Mouse (Mus musculus) inflammation-experienced regulatory T-cells, adult 16 weeks (primary cell): ENCODE results near the gene Dpp3. TPM values are rescaled to one million over a fixed set of nuclear protein-coding genes. Genes with fewer than 3 reads are reported as not detected.

Experiments used
- polyA plus RNA-seq: library from polyadenylated mRNA; unstranded; fragments of 100-300 nt; shearing (Covaris generic); gene quantifications from one replicate; pipeline ENCODE4 v1.2.1, GENCODE M21; 2017

Dpp3 gene
- polyA plus RNA-seq, result 131 TPM

DNA sequence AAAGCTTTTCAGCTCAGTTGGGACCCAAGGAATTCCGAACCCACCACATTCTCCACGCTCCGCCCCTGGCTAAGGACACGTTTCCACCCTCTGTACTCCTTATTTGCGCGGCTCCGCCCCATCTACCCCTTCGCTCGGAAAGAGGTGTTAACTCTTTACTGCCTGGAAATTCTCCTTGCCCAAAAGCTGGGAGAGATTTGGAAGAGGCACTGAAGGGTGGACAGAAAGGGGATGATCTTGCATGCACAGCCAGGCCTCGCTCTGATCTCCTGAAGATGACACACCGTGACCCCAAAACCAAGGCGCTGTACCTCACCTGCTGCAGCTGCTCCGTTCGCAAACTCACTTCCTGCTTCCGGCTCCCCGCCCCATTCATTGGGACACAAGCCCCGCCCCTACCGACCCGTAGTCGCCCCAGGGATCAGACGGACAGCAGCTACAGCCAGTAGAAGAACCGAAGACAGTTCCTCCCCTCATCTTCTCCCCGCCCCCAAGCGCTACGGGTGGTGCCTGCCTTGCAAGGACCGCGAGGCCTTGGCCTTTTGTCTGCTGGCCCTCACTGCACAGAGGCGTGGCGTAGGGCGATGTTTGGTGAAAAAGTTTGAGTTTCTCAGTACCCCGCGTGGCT is at the start of gene Dpp3:
Gene Dpp3, minus strand, starts transcription at position 384 of the 628 bp plus-strand sequence.

DNA sequence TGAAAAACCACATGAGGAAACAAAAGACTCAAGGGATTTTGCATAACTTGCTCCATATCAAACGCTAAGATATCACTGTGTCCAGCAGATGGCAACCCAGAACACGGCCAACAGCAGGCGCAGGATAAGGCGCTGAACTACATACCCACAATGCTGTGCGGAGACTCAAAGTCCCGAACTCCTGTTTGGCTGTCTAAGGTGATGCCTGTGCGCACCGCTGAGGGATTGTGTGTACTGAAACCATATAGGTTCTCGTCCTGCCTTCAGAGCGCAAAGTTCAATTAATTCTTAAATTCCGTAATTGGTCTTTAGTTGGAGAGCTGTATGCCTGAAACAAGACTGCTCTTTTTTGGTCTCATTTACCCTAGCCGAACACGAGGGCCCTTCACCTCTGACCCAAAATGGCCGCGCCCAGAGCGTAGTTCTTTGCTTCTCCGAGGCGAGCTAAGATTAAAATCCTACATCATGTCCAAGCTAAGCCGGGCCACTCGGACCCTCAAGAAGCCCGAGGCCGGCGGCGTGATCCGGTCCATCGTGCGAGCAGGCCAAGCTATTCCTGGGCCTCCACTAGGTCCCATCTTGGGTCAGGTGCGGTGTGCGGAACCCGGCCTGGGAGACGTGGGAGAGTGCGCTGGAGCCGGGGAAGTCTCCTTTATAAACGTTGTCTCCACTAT is 34.0 kb upstream of the Dpp3 start, which contains the start of gene Mrpl11:
Gene Mrpl11, plus strand, starts transcription at position 220 of the 674 bp plus-strand sequence.

DNA sequence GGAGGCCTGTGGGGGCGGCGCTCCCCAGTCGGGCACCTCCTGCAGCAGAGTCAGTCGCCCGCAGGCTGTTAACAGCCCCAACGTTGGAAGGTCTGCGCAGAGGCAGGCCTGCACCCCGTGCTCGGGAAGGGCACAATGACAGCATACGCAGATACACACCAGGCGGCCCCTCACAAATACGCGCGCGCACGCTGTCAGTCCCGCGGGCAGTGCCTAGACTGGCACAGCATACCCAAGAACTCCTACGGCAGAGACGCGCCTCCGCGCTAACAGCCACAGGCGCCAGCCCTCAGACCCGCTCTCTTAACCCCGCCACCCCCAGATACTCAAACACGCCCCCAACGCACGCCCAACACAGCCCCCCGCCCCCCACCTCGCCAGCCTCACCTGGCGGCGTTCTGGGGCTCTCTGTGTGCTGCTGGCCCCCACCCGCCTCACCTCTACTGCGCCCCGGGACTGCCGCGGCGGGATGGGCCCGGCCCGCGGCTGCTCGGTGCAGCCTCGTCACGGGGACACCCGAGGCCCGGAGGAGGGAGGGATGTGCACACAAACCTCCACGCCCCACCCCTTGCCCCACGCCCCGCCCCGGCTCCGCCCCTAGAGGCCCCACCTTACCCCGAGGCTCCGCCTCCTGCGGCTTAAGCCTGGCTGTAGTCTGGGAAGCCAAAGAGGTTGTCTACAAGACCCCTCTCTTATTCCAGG is 14.6 kb upstream of the Dpp3 start, which contains the start of gene Peli3:
Gene Peli3, minus strand, starts transcription at position 577 of the 702 bp plus-strand sequence.

DNA sequence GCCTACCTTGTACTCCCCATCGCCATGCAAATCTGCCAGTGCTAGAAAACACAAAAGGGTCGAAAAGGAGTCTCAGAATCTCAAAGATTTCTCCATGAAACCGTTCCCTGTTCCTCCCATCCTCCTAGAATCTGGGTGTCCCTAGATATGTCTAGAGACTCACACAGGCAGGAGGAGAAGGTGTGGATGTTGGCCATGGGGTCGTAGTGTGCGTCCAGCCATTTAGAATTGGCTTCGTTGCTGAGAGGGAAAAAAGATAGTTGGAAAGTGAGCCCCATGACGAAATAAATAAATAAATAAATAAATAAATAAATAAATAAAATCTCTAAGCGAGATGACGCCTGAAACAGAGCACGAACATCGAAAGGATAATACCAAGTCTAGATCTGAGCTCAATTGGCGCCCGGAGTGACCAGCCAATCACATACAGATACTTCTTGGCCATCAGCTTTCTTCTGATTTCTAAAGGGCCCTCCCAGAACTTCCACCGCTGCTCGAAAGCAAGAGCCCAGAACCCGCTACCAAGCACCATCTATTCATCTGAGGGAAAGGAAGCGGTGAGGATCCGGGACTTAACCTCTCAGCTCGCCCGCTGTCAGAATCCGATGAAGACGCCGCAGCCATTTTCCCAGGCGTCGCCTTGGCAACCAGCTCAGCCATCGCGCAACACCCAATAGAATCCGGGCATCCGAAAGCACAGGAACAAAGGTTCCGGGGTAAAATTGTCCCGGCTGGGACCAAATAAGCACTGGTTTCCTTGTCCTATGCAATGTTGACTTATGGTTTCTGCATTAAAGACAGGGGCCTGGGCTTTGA is 21.9 kb downstream of the Dpp3 start, which contains the start of gene Bbs1:
Gene Bbs1, minus strand, starts transcription at position 650 of the 816 bp plus-strand sequence.

DNA sequence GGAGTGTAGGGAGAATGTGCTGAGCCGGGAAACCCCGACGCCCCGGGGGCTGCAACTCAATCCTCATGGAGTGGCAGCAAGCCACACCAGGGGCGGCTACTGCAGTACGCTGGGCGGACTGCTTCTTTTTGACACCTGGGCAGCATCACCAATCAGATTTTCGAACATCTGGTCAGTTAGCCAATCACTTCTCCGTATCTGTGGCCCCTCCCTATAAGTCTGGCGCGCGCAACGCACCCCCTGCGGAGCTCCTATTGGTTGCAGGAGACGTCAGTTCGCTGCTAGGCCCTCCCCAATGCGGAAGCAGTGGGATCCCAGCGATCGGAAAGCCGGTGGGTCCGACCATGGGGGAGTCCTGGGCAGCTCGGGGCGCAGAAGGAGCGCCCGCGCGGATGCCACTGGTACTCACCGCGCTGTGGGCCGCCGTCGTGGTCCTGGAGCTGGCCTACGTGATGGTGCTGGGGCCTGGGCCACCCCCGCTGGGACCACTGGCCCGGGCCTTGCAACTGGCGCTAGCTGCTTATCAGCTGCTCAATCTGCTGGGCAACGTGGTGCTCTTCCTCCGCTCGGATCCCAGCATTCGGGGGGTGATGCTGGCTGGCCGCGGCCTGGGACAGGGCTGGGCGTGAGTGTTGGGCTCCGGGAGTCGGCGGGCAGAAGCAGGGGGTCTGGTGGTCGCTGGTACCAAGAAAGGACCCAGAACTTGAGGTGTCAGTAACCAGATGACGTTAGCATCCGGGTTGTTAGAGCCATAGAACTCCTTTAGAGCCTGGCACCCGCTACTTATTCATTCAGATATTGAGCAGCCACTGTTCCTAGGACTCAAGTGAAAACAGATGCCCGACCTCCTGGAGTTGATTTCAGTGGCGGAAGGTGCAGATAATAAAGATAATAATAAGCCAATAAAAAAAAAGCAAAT is 49.4 kb downstream of the Dpp3 start, which contains the start of gene Zdhhc24:
Gene Zdhhc24, plus strand, starts transcription at position 264 of the 919 bp plus-strand sequence.

DNA sequence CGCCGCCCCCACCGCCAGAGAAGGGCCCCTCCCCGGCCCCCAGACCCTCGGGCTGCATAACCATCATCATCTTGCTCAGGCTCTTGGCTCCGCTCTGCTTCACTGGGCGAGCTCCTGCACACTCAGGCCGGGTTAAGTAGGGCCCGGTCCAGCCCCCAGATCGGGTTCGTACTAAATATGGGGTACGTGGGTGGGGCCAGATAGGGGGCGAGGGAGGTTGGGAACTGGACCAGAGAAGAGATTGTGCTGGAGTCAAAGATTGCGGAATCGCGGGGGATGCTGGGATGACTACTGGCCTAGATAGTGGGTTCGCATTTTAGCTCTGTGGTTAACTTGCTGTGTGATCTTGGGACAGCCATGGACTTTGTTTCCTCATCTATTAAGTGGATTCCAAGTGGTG is 50.3 kb downstream of the Dpp3 start, which contains the start of gene Actn3:
Gene Actn3, minus strand, starts transcription at position 125 of the 400 bp plus-strand sequence.

Other genes starting within 250 kb of the Dpp3 start
- gene Gm960, start 229.6 kb downstream of the Dpp3 start, polyA plus RNA-seq, result 0.18 TPM
- gene Sptbn2, start 217.1 kb downstream of the Dpp3 start, polyA plus RNA-seq, result 0.46 TPM
- 56.0 TPM for gene Rbm4b, start 171.8 kb downstream of the Dpp3 start, polyA plus RNA-seq
- 63.3 TPM for gene Rbm4, start 134.4 kb downstream of the Dpp3 start, polyA plus RNA-seq
- 45.2 TPM for gene Gm21992, start 116.7 kb downstream of the Dpp3 start, polyA plus RNA-seq
- gene Rbm14, start 116.7 kb downstream of the Dpp3 start, polyA plus RNA-seq, result 88.2 TPM
- gene Ccs, start 89.0 kb downstream of the Dpp3 start, polyA plus RNA-seq, result 157 TPM
- not detected for gene Ccdc87, start 88.9 kb downstream of the Dpp3 start, polyA plus RNA-seq
- gene Ctsf, start 73.2 kb downstream of the Dpp3 start, polyA plus RNA-seq, result 15.1 TPM
- gene Actn3, start 50.4 kb downstream of the Dpp3 start, polyA plus RNA-seq, result 0.21 TPM
- gene Zdhhc24, start 49.6 kb downstream of the Dpp3 start, polyA plus RNA-seq, result 10.3 TPM
- 1.4 TPM for gene Bbs1, start 21.7 kb downstream of the Dpp3 start, polyA plus RNA-seq
- 1.4 TPM for gene Peli3, start 14.8 kb upstream of the Dpp3 start, polyA plus RNA-seq
- 69.8 TPM for gene Mrpl11, start 33.9 kb upstream of the Dpp3 start, polyA plus RNA-seq
- 1.7 TPM for gene Npas4, start 62.0 kb upstream of the Dpp3 start, polyA plus RNA-seq
- 2.2 TPM for gene Slc29a2, start 95.6 kb upstream of the Dpp3 start, polyA plus RNA-seq
- gene B4gat1, start 110.5 kb upstream of the Dpp3 start, polyA plus RNA-seq, result 26.1 TPM
- gene AC124502.3, start 110.6 kb upstream of the Dpp3 start, polyA plus RNA-seq, result 1.5 TPM
- 107 TPM for gene Brms1, start 113.1 kb upstream of the Dpp3 start, polyA plus RNA-seq
- gene Rin1, start 122.2 kb upstream of the Dpp3 start, polyA plus RNA-seq, result 0.17 TPM
- not detected for gene Cd248, start 139.8 kb upstream of the Dpp3 start, polyA plus RNA-seq
- not detected for gene Tmem151a, start 157.2 kb upstream of the Dpp3 start, polyA plus RNA-seq
- 68.9 TPM for gene Yif1a, start 160.3 kb upstream of the Dpp3 start, polyA plus RNA-seq
- 1.4 TPM for gene Cnih2, start 170.2 kb upstream of the Dpp3 start, polyA plus RNA-seq
- 256 TPM for gene Rab1b, start 178.8 kb upstream of the Dpp3 start, polyA plus RNA-seq
- gene Klc2, start 190.3 kb upstream of the Dpp3 start, polyA plus RNA-seq, result 3.6 TPM